Mouse (Mus musculus): ENCODE results near the gene Sesn1. TPM values are rescaled to one million over a fixed set of nuclear protein-coding genes. Genes with fewer than 3 reads are reported as not detected.

Sesn1 gene
- total RNA-seq, 2 experiments from 2014 or later: 34.5 to 39.2 TPM

- DNase-seq (ENCODE audit: extremely low spot score in 1 of 2, low spot score in 2 of 2): no peak
- intact Hi-C loops (cut with DNase I): no loop called here
These were observed 81.6 kb downstream of the Sesn1 start for GRCm38 (mm10) chr10:41891312-41891711.

- intact Hi-C loops (cut with DNase I): no loop called here
- DNase-seq (ENCODE audit: extremely low spot score in 1 of 2, low spot score in 2 of 2): peak in 1 of 2 experiments; percentile 35
These were observed 84.0 kb downstream of the Sesn1 start for GRCm38 (mm10) chr10:41893433-41894411.

- DNase-seq (ENCODE audit: extremely low spot score in 1 of 2, low spot score in 2 of 2): no peak
- intact Hi-C loops (cut with DNase I): no loop called here
These were observed 86.7 kb downstream of the Sesn1 start for GRCm38 (mm10) chr10:41896425-41896824.

- DNase-seq (ENCODE audit: extremely low spot score in 1 of 2, low spot score in 2 of 2): no peak
- intact Hi-C loops (cut with DNase I): no loop called here
These were observed 87.1 kb downstream of the Sesn1 start for GRCm38 (mm10) chr10:41896865-41897264.

GRCm38 (mm10) chr10:41901456-41901855 lies 91.7 kb downstream of the Sesn1 start:
- DNase-seq (ENCODE audit: extremely low spot score in 1 of 2, low spot score in 2 of 2): no peak
- intact Hi-C loops (cut with DNase I): no loop called here

- intact Hi-C loops (cut with DNase I): no loop called here
These were observed 92.1 kb downstream of the Sesn1 start for GRCm38 (mm10) chr10:41901864-41902263.

GRCm38 (mm10) chr10:41907473-41907872 lies 97.7 kb downstream of the Sesn1 start:
- DNase-seq (ENCODE audit: extremely low spot score in 1 of 2, low spot score in 2 of 2): no peak
- intact Hi-C loops (cut with DNase I): no loop called here

More at GRCm38 (mm10) chr10:41901864-41902263, 92.1 kb downstream of the Sesn1 start:
- no peak for DNase-seq (ENCODE audit: extremely low spot score in 1 of 2, low spot score in 2 of 2)

- no peak for DNase-seq (ENCODE audit: extremely low spot score in 1 of 2, low spot score in 2 of 2)
- intact Hi-C loops (cut with DNase I): no loop called here
These were observed 98.2 kb downstream of the Sesn1 start for GRCm38 (mm10) chr10:41907950-41908349.

- intact Hi-C loops (cut with DNase I): no loop called here
- DNase-seq (ENCODE audit: extremely low spot score in 1 of 2, low spot score in 2 of 2): no peak
These were observed 99.2 kb downstream of the Sesn1 start for GRCm38 (mm10) chr10:41908899-41909298.

GRCm38 (mm10) chr10:41912290-41912994 lies 102.7 kb downstream of the Sesn1 start:
- intact Hi-C loops (cut with DNase I): no loop called here
- DNase-seq (ENCODE audit: extremely low spot score in 1 of 2, low spot score in 2 of 2): no peak

- DNase-seq (ENCODE audit: extremely low spot score in 1 of 2, low spot score in 2 of 2): no peak
- intact Hi-C loops (cut with DNase I): no loop called here
These were observed 117.0 kb downstream of the Sesn1 start for GRCm38 (mm10) chr10:41926726-41927125.

GRCm38 (mm10) chr10:41930966-41931365 lies 121.2 kb downstream of the Sesn1 start:
- no peak for DNase-seq (ENCODE audit: extremely low spot score in 1 of 2, low spot score in 2 of 2)
- intact Hi-C loops (cut with DNase I): no loop called here

- DNase-seq (ENCODE audit: extremely low spot score in 1 of 2, low spot score in 2 of 2): peak; percentile 58 to 76
- intact Hi-C loops (cut with DNase I): no loop called here
These were observed 122.2 kb downstream of the Sesn1 start for GRCm38 (mm10) chr10:41931962-41932361.

- no peak for DNase-seq (ENCODE audit: extremely low spot score in 1 of 2, low spot score in 2 of 2)
- intact Hi-C loops (cut with DNase I): no loop called here
These were observed 123.2 kb downstream of the Sesn1 start for GRCm38 (mm10) chr10:41932943-41933342.

GRCm38 (mm10) chr10:41933536-41933935 lies 123.8 kb downstream of the Sesn1 start:
- peak in 1 of 2 experiments; percentile 69 for DNase-seq (ENCODE audit: extremely low spot score in 1 of 2, low spot score in 2 of 2)
- intact Hi-C loops (cut with DNase I): no loop called here

GRCm38 (mm10) chr10:41934633-41935475 lies 125.1 kb downstream of the Sesn1 start:
- intact Hi-C loops (cut with DNase I): no loop called here

GRCm38 (mm10) chr10:41935476-41935829 lies 125.7 kb downstream of the Sesn1 start:
- intact Hi-C loops (cut with DNase I): no loop called here
- no peak for DNase-seq (ENCODE audit: extremely low spot score in 1 of 2, low spot score in 2 of 2)

More at GRCm38 (mm10) chr10:41934633-41935475, 125.1 kb downstream of the Sesn1 start:
- peak; percentile 85 to 90 for DNase-seq (ENCODE audit: extremely low spot score in 1 of 2, low spot score in 2 of 2)

- DNase-seq (ENCODE audit: extremely low spot score in 1 of 2, low spot score in 2 of 2): no peak
- intact Hi-C loops (cut with DNase I): no loop called here
These were observed 126.4 kb downstream of the Sesn1 start for GRCm38 (mm10) chr10:41936100-41936499.

- no peak for DNase-seq (ENCODE audit: extremely low spot score in 1 of 2, low spot score in 2 of 2)
- intact Hi-C loops (cut with DNase I): no loop called here
These were observed 127.4 kb downstream of the Sesn1 start for GRCm38 (mm10) chr10:41937176-41937575.

Data from left cerebral cortex, postnatal 10 days (tissue).